Mouse (Mus musculus) forebrain, embryonic 10.5 days (tissue): ENCODE results near the gene Rell1. TPM values are rescaled to one million over a fixed set of nuclear protein-coding genes. Genes with fewer than 3 reads are reported as not detected.
A peak's percentile ranks its signal among the peaks of the same experiment; 100 is the strongest.

ENCODE experiments used
- DNase-seq: peaks from one replicate; pipeline ENCODE4 v3.0.0-alpha.2; 2017; ENCODE audit warnings: low spot score; ENCODE audit errors: extremely low spot score
- H3K27ac ChIP-seq: fragments of 300-500 bp; sonication (generic); 2 replicates; pipeline ENCODE4 v1.5.1; 2016; ENCODE audit warnings: mild to moderate bottlenecking
- H3K27me3 ChIP-seq: fragments of 300-500 bp; sonication (generic); 2 replicates; pipeline ENCODE4 v1.6.1; 2016; ENCODE audit warnings: mild to moderate bottlenecking; ENCODE audit not compliant: poor library complexity, severe bottlenecking
- H3K36me3 ChIP-seq: fragments of 300-500 bp; sonication (generic); replicated peaks from 2 replicates; pipeline ENCODE4 v1.6.1; 2016; ENCODE audit warnings: mild to moderate bottlenecking, moderate library complexity
- H3K4me1 ChIP-seq: fragments of 300-500 bp; sonication (generic); 2 replicates; pipeline ENCODE4 v1.6.1; 2016
- H3K4me3 ChIP-seq: fragments of 300-500 bp; sonication (generic); 2 replicates; pipeline ENCODE4 v1.5.1; 2016; ENCODE audit warnings: mild to moderate bottlenecking, moderate library complexity
- H3K9me3 ChIP-seq: fragments of 300-500 bp; sonication (generic); 2 replicates; pipeline ENCODE4 v1.6.1; 2016; ENCODE audit warnings: mild to moderate bottlenecking, moderate library complexity
- WGBS: fragments of 180-500 bp; shearing (Covaris S2); methylation state at CpG from one replicate; pipeline ENCODE4 v1.1.7; 2016; 5-methylcytosine and 5-hydroxymethylcytosine counted together
- polyA plus RNA-seq: library from polyadenylated mRNA; unstranded; fragments of >200 nt; fragmentation: Nextera tagmentation; extraction: Ambion mirVana; gene quantifications from 2 replicates; pipeline ENCODE4 v1.2.1, GENCODE M21; 2016

Gene Rell1
- polyA plus RNA-seq, 1 experiment from 2014 or later: 13.4 TPM

- no peak overlapping the region for H3K4me3 ChIP-seq
- no peak overlapping the region for H3K27ac ChIP-seq
- H3K4me1 ChIP-seq: peaks cover 19% of the 10 kb centered on the region
- no peaks in the 10 kb centered on the region for H3K36me3 ChIP-seq
- no peaks in the 10 kb centered on the region for H3K27me3 ChIP-seq
- DNase-seq: no peak
- H3K9me3 ChIP-seq: no peaks in the 10 kb centered on the region; the same call in 1 of the 2 replicates
- 90% methylated on average over 4 of the region's 4 CpGs for WGBS
Measured at GRCm38 (mm10) chr5:63876081-63876480, 92.6 kb downstream of the Rell1 start.

- no peak overlapping the region for H3K27ac ChIP-seq
- H3K27me3 ChIP-seq: no peaks in the 10 kb centered on the region
- H3K4me1 ChIP-seq: peaks cover 19% of the 10 kb centered on the region
- peak; percentile 26 for DNase-seq
- 74% methylated on average over 16 of the region's 16 CpGs for WGBS
- H3K9me3 ChIP-seq: no peaks in the 10 kb centered on the region; the same call in 1 of the 2 replicates
- H3K36me3 ChIP-seq: no peaks in the 10 kb centered on the region
- H3K4me3 ChIP-seq: no peak overlapping the region
Measured at GRCm38 (mm10) chr5:63874880-63875279, 93.8 kb downstream of the Rell1 start.

- WGBS: 44% methylated on average over 17 of the region's 17 CpGs
- peak overlapping the region; percentile 48 for H3K27ac ChIP-seq
Measured at GRCm38 (mm10) chr5:63872176-63872932, 96.3 kb downstream of the Rell1 start.

GRCm38 (mm10) chr5:63867421-63867820 lies 101.3 kb downstream of the Rell1 start:
- Histone ChIP-seq H3K4me1 (peaks cover 27% of the 10 kb centered on the region), H3K27ac (no peak overlapping the region), H3K27me3 (no peaks in the 10 kb centered on the region), H3K36me3 (no peaks in the 10 kb centered on the region), H3K4me3 (no peak overlapping the region), H3K9me3 (no peaks in the 10 kb centered on the region)
- DNase-seq: no peak
- WGBS: 31% methylated on average over 3 of the region's 3 CpGs

More at GRCm38 (mm10) chr5:63872176-63872932, 96.3 kb downstream of the Rell1 start:
- Histone ChIP-seq H3K9me3 (no peaks in the 10 kb centered on the region; the same call in 1 of the 2 replicates), H3K36me3 (no peaks in the 10 kb centered on the region), H3K27me3 (no peaks in the 10 kb centered on the region), H3K4me1 (peaks cover 30% of the 10 kb centered on the region), H3K4me3 (no peak overlapping the region)
- peak; percentile 21 for DNase-seq

- Histone ChIP-seq H3K4me1 (peaks cover 3% of the 10 kb centered on the region; the same call in 1 of the 2 replicates), H3K36me3 (no peaks in the 10 kb centered on the region), H3K9me3 (no peaks in the 10 kb centered on the region), H3K4me3 (no peak overlapping the region), H3K27ac (no peak overlapping the region), H3K27me3 (no peaks in the 10 kb centered on the region)
- WGBS: 91% methylated on average over 8 of the region's 8 CpGs
- DNase-seq: no peak
Measured at GRCm38 (mm10) chr5:63858901-63859300, 109.8 kb downstream of the Rell1 start.

Other genes starting within 250 kb of the Rell1 start
- gene 0610040J01Rik, start 156.5 kb downstream of the Rell1 start, polyA plus RNA-seq: 1.9 and 2.0 TPM in 2 replicates
- gene Pgm2, start 124.1 kb upstream of the Rell1 start, polyA plus RNA-seq: 25.8 and 27.0 TPM in 2 replicates
- 29.0 and 30.7 TPM in 2 replicates for gene Tbc1d1, start 187.4 kb upstream of the Rell1 start, polyA plus RNA-seq